Mouse (Mus musculus) lung, adult 2 months (tissue): ENCODE data around the gene Suclg1. TPM values are rescaled to one million over a fixed set of nuclear protein-coding genes. Genes with fewer than 3 reads are reported as not detected.

Experiments
- DNase-seq: peaks from one replicate; pipeline ENCODE4 v3.0.0; 2022
- H3K4me1 ChIP-seq: fragments of 200-500 bp; 2 replicates; pipeline ENCODE4 v1.6.1; 2011; ENCODE audit warnings: low read length; ENCODE audit not compliant: control insufficient read depth, insufficient read depth
- H3K4me3 ChIP-seq: fragments of 200-500 bp; replicated peaks from 2 replicates; pipeline ENCODE3; 2011; ENCODE audit warnings: low read depth, mild to moderate bottlenecking, control low read depth, low read length; ENCODE audit errors: extremely low read depth
- CTCF ChIP-seq: fragments of 200-500 bp; IDR thresholded peaks from 2 replicates; pipeline ENCODE4 v1.5.1; 2011; ENCODE audit warnings: mild to moderate bottlenecking, low read length, control low read depth; ENCODE audit not compliant: insufficient read depth
- POLR2A ChIP-seq: fragments of 200-500 bp; IDR thresholded peaks from 2 replicates; pipeline ENCODE4 v1.6.1; 2011; ENCODE audit warnings: low read depth, mild to moderate bottlenecking, control low read depth, low read length, borderline replicate concordance; ENCODE audit errors: extremely low read depth
- WGBS: fragments of 180-500 bp; shearing (Covaris S2); methylation state at CpG from one replicate; pipeline ENCODE4 v1.1.7; 2018; 5-methylcytosine and 5-hydroxymethylcytosine counted together
- polyA plus RNA-seq: library from polyadenylated mRNA; depleted of rRNA; stranded (reverse); fragments of >200 nt; gene quantifications from 2 replicates; pipeline ENCODE4 v1.2.3, GENCODE M21; 2012

Gene Suclg1
- polyA plus RNA-seq, 1 experiment, result 66.9 TPM

DNA sequence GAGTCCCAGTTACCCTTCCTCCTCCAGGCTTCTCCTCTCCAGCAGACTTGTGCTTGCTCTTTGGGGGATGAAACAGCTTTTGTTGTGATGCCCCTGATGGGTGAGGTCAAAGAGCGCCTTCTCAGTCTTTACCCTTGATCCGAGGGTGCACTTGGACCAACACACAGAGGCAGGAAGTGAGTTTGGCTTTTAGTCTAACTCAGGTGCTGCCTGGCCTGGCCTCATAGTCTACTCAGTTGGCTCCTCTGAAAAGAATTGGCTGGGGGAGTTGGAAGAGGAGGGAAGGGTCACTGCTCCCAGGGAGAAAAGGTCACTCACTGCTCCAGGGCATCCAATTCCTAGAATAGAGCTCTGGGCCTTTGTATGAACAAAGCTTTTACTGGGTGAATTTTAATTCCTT, 16.6 kb downstream of the Suclg1 start:
- WGBS, result 91% methylated on average over 2 of the region's 2 CpGs
- no peak overlapping the region for H3K4me3 ChIP-seq
- TF ChIP-seq CTCF, result no peak
- no peak for TF ChIP-seq POLR2A
- DNase-seq, result no peak
- no peaks in the 10 kb centered on the region for H3K4me1 ChIP-seq

DNA sequence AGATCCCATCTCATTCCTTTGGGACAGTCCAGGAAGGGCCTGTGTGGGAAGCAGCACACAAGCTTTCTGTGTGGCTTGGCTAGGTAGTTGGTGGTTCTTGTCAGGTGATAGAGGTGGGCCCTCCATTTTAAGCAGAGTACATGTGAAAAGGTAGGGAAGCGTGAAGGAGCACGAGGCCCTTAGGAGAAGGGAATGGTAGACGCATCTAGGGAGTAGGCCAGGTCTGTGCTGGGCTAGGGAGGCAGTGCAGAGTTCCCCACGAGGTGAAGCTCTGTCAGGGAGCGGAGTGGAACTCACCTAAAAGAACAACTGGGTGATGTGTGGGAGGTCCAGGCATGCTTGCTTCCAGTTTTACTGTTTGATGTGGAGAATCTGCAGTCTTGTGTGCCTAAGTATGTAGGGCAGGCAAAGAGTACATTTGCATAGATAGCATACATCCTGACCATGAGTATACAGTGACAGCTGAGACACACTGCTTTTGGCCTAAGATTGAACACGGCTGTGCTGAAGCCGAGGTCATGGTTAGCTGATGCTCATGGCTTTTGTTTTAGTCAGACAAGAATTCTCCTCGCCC, 19.6 kb downstream of the Suclg1 start:
- TF ChIP-seq CTCF (no peak), POLR2A (no peak)
- 89% methylated on average over 8 of the region's 8 CpGs for WGBS
- no peak overlapping the region for H3K4me3 ChIP-seq
- DNase-seq, result no peak
- no peaks in the 10 kb centered on the region for H3K4me1 ChIP-seq

- DNase-seq, result no peak
- WGBS, result 93% methylated on average over 3 of the region's 3 CpGs
- no peak for TF ChIP-seq CTCF
- no peak for TF ChIP-seq POLR2A
- H3K4me1 ChIP-seq, result no peaks in the 10 kb centered on the region
- no peak overlapping the region for H3K4me3 ChIP-seq
These were observed 21.2 kb downstream of the Suclg1 start for GRCm38 (mm10) chr6:73269374-73269773.

GRCm38 (mm10) chr6:73271546-73272091, 23.4 kb downstream of the Suclg1 start:
- H3K4me3 ChIP-seq, result no peak overlapping the region
- DNase-seq, result peak; percentile 42
- WGBS, result 66% methylated on average over 3 of the region's 3 CpGs
- TF ChIP-seq CTCF (no peak), POLR2A (no peak)
- no peaks in the 10 kb centered on the region for H3K4me1 ChIP-seq

- no peaks in the 10 kb centered on the region for H3K4me1 ChIP-seq
- TF ChIP-seq CTCF (no peak), POLR2A (no peak)
- no peak for DNase-seq
- WGBS, result 85% methylated on average over 5 of the region's 5 CpGs
- H3K4me3 ChIP-seq, result no peak overlapping the region
These were observed 26.8 kb downstream of the Suclg1 start for GRCm38 (mm10) chr6:73275002-73275401.

- no peak for DNase-seq
- TF ChIP-seq CTCF (no peak), POLR2A (no peak)
- 67% methylated on average over 8 of the region's 8 CpGs for WGBS
- H3K4me3 ChIP-seq, result no peak overlapping the region
- no peaks in the 10 kb centered on the region for H3K4me1 ChIP-seq
These were observed 31.5 kb downstream of the Suclg1 start for GRCm38 (mm10) chr6:73279681-73280080.

DNA sequence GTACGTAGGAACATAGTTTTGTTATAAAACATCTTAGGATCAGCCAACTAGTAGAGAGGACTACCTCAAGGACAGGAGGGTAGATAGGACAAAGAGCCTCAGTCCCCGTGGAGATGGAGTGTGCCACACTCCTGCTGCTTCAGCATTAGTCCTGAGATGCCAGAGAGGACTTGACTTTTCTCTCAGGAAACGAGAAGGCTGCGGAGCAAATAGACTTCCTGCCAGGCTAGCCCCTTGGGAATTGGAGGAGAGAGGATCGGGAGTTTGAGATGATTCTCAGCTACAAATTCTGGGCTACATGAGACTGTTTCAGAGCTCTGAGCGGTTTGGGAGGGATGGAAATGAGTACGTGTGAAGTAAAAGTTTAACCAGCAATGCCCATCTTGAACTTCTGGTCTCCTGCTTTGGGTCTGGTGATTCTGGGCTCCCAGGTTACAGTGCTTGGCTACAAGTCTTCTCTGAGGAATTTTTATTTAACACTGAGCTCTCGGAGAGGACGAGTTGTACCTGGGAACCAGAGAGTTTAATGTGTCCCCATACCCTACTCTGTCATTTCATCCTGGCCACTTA, 32.4 kb downstream of the Suclg1 start:
- no peak for TF ChIP-seq CTCF
- no peak for TF ChIP-seq POLR2A
- Histone ChIP-seq H3K4me1 (no peaks in the 10 kb centered on the region), H3K4me3 (no peak overlapping the region)
- 66% methylated on average over 9 of the region's 9 CpGs for WGBS
- DNase-seq, result no peak

- 86% methylated on average over 2 of the region's 2 CpGs for WGBS
- no peak for TF ChIP-seq POLR2A
- TF ChIP-seq CTCF, result no peak
- Histone ChIP-seq H3K4me1 (no peaks in the 10 kb centered on the region), H3K4me3 (no peak overlapping the region)
- DNase-seq, result no peak
These were observed 38.1 kb downstream of the Suclg1 start for GRCm38 (mm10) chr6:73286326-73286725.

- TF ChIP-seq POLR2A (no peak), CTCF (no peak)
- Histone ChIP-seq H3K4me3 (no peak overlapping the region), H3K4me1 (no peaks in the 10 kb centered on the region)
- no peak for DNase-seq
- 53% methylated on average over 6 of the region's 6 CpGs for WGBS
These were observed 58.7 kb downstream of the Suclg1 start for GRCm38 (mm10) chr6:73306837-73307236.

- TF ChIP-seq CTCF (no peak), POLR2A (no peak)
- no peak overlapping the region for H3K4me3 ChIP-seq
- WGBS, result 62% methylated on average over 10 of the region's 10 CpGs
- H3K4me1 ChIP-seq, result no peaks in the 10 kb centered on the region
- no peak for DNase-seq
These were observed 60.7 kb downstream of the Suclg1 start for GRCm38 (mm10) chr6:73308685-73309520.
